Mouse (Mus musculus) MEL (cell line): ENCODE measurements around the gene Cmtm2b. TPM values are rescaled to one million over a fixed set of nuclear protein-coding genes. Genes with fewer than 3 reads are reported as not detected.

Experiments
- DNase-seq: peaks from one replicate; pipeline ENCODE4 v3.0.0; 2011; ENCODE audit warnings: low read depth, low spot score
- H3K27ac ChIP-seq: 2 replicates; pipeline ENCODE4 v1.5.1; 2012; ENCODE audit warnings: low read depth, mild to moderate bottlenecking, control low read depth, low read length, moderate library complexity; ENCODE audit not compliant: control insufficient read depth
- H3K27me3 ChIP-seq, 2 experiments: fragments of 150-350 bp in 1 of 2; sonication (generic) in 1 of 2; 2 replicates each; pipeline ENCODE4 v1.6.1; 2012; ENCODE audit warnings: low read length in 2 of 2, mild to moderate bottlenecking in 2 of 2, improper control_type of control experiment in 1 of 2, moderate library complexity in 1 of 2; ENCODE audit not compliant: insufficient read depth in 2 of 2, control insufficient read depth in 1 of 2
- H3K36me3 ChIP-seq, 2 experiments: 2 replicates each; pipeline ENCODE4 v1.6.1; 2012 to 2014; ENCODE audit warnings: low read length in 2 of 2, improper control_type of control experiment in 1 of 2, inconsistent platforms in 1 of 2, mild to moderate bottlenecking in 1 of 2; ENCODE audit not compliant: insufficient read depth in 2 of 2, control insufficient read depth in 1 of 2
- H3K4me1 ChIP-seq, 2 experiments: fragments of 150-350 bp in 1 of 2; sonication (generic) in 1 of 2; 2 replicates each; pipeline ENCODE4 v1.6.1; 2012; ENCODE audit warnings: low read length in 2 of 2, improper control_type of control experiment in 1 of 2, mild to moderate bottlenecking in 1 of 2; ENCODE audit not compliant: insufficient read depth in 2 of 2, control insufficient read depth in 1 of 2
- H3K4me3 ChIP-seq, 2 experiments: fragments of 150-350 bp in 1 of 2; sonication (generic) in 1 of 2; 2 replicates each; pipeline ENCODE4 v1.5.1; 2012; ENCODE audit warnings: low read depth in 2 of 2, low read length in 2 of 2, mild to moderate bottlenecking in 2 of 2, moderate library complexity in 2 of 2, control low read depth in 1 of 2, improper control_type of control experiment in 1 of 2; ENCODE audit not compliant: control insufficient read depth in 1 of 2, insufficient read depth in 1 of 2
- H3K79me2 ChIP-seq: 2 replicates; pipeline ENCODE4 v1.6.1; 2012; ENCODE audit warnings: mild to moderate bottlenecking, low read length, moderate library complexity; ENCODE audit not compliant: control insufficient read depth, poor library complexity, insufficient read depth
- H3K9ac ChIP-seq: 2 replicates; pipeline ENCODE4 v1.6.1; 2012; ENCODE audit warnings: low read depth, mild to moderate bottlenecking, control low read depth, low read length, moderate library complexity; ENCODE audit not compliant: control insufficient read depth, poor library complexity, severe bottlenecking
- H3K9me3 ChIP-seq: fragments of 150-350 bp; sonication (generic); replicated peaks from 2 replicates; pipeline ENCODE4 v1.6.1; 2012; ENCODE audit warnings: mild to moderate bottlenecking, low read length, improper control_type of control experiment, moderate library complexity; ENCODE audit not compliant: insufficient read depth
- CTCF ChIP-seq, 3 experiments: IDR thresholded peaks in 2 of 3; conservative IDR thresholded peaks in 1 of 3; 2 replicates each; pipeline ENCODE4 v1.5.1; 2011 to 2012; ENCODE audit warnings: low read length in 3 of 3, low read depth in 2 of 3, mild to moderate bottlenecking in 2 of 3, improper control_type of control experiment in 1 of 3, inconsistent platforms in 1 of 3, mixed read lengths in 1 of 3, moderate library complexity in 1 of 3; ENCODE audit not compliant: control insufficient read depth in 1 of 3, insufficient read depth in 1 of 3, poor library complexity in 1 of 3, severe bottlenecking in 1 of 3
- ELF1 ChIP-seq: IDR thresholded peaks from 2 replicates; pipeline ENCODE4 v1.6.1; 2014; ENCODE audit warnings: low read depth, mild to moderate bottlenecking, inconsistent platforms, low read length, improper control_type of control experiment, moderate library complexity
- EP300 ChIP-seq, 2 experiments: IDR thresholded peaks; 2 replicates each; pipeline ENCODE4 v1.6.1; 2011; ENCODE audit warnings: improper control_type of control experiment in 2 of 2, low read length in 2 of 2, low read depth in 1 of 2, mild to moderate bottlenecking in 1 of 2
- GABPA ChIP-seq: IDR thresholded peaks from 2 replicates; pipeline ENCODE4 v1.6.1; 2012; ENCODE audit warnings: low read depth, mild to moderate bottlenecking, inconsistent platforms, low read length, improper control_type of control experiment, moderate library complexity
- GATA1 ChIP-seq: IDR thresholded peaks from 2 replicates; pipeline ENCODE4 v1.6.1; 2011; ENCODE audit warnings: low read depth, low read length, improper control_type of control experiment
- HCFC1 ChIP-seq: IDR thresholded peaks from 2 replicates; pipeline ENCODE4 v1.6.1; 2012; ENCODE audit warnings: low read depth, mild to moderate bottlenecking, inconsistent platforms, low read length, improper control_type of control experiment, moderate library complexity
- KAT2A ChIP-seq: conservative IDR thresholded peaks from 2 replicates; pipeline ENCODE4 v1.6.1; 2012; ENCODE audit warnings: low read depth, low read length, improper control_type of control experiment, inconsistent platforms
- MAX ChIP-seq: IDR thresholded peaks from 2 replicates; pipeline ENCODE4 v1.6.1; 2011; ENCODE audit warnings: low read length, improper control_type of control experiment
- MEF2A ChIP-seq: IDR thresholded peaks from 2 replicates; pipeline ENCODE4 v1.6.1; 2014; ENCODE audit warnings: low read depth, mild to moderate bottlenecking, inconsistent platforms, low read length, improper control_type of control experiment; ENCODE audit not compliant: poor library complexity, insufficient replicate concordance, severe bottlenecking; ENCODE audit errors: extremely low read depth
- NELFE ChIP-seq: IDR thresholded peaks from 2 replicates; pipeline ENCODE4 v1.6.1; 2011; ENCODE audit warnings: low read depth, low read length, improper control_type of control experiment
- NRF1 ChIP-seq: IDR thresholded peaks from 2 replicates; pipeline ENCODE4 v1.6.1; 2014; ENCODE audit warnings: low read depth, mild to moderate bottlenecking, inconsistent platforms, low read length, improper control_type of control experiment, moderate library complexity; ENCODE audit not compliant: poor library complexity, insufficient read depth, severe bottlenecking
- POLR2AphosphoS2 ChIP-seq: IDR thresholded peaks from 2 replicates; pipeline ENCODE4 v1.6.1; 2011; ENCODE audit warnings: low read length, improper control_type of control experiment
- POLR2AphosphoS5 ChIP-seq: IDR thresholded peaks from 2 replicates; pipeline ENCODE4 v1.6.1; 2012; ENCODE audit warnings: low read depth, borderline replicate concordance, mild to moderate bottlenecking, inconsistent platforms, low read length, moderate library complexity, mixed read lengths
- RCOR1 ChIP-seq: IDR thresholded peaks from 2 replicates; pipeline ENCODE4 v1.6.1; 2012; ENCODE audit warnings: low read depth, mild to moderate bottlenecking, inconsistent platforms, low read length, improper control_type of control experiment
- SIN3A ChIP-seq: IDR thresholded peaks from 2 replicates; pipeline ENCODE4 v1.6.1; 2012; ENCODE audit warnings: low read length, improper control_type of control experiment, inconsistent platforms
- TAL1 ChIP-seq: IDR thresholded peaks from 2 replicates; pipeline ENCODE4 v1.6.1; 2012; ENCODE audit warnings: mild to moderate bottlenecking, inconsistent platforms, low read length, moderate library complexity, mixed read lengths
- TCF12 ChIP-seq: IDR thresholded peaks from 2 replicates; pipeline ENCODE4 v1.6.1; 2014; ENCODE audit warnings: low read depth, mild to moderate bottlenecking, inconsistent platforms, low read length, improper control_type of control experiment, moderate library complexity
- UBTF ChIP-seq: IDR thresholded peaks from 2 replicates; pipeline ENCODE4 v1.6.1; 2012; ENCODE audit warnings: low read depth, mild to moderate bottlenecking, inconsistent platforms, low read length, improper control_type of control experiment, moderate library complexity, borderline replicate concordance; ENCODE audit not compliant: insufficient read depth
- USF2 ChIP-seq, 2 experiments: IDR thresholded peaks; 2 replicates each; pipeline ENCODE4 v1.6.1; 2011 to 2012; ENCODE audit warnings: improper control_type of control experiment in 2 of 2, low read length in 2 of 2, borderline replicate concordance in 1 of 2, inconsistent platforms in 1 of 2, low read depth in 1 of 2, mild to moderate bottlenecking in 1 of 2; ENCODE audit not compliant: insufficient read depth in 1 of 2
- ZC3H11A ChIP-seq: IDR thresholded peaks from 2 replicates; pipeline ENCODE4 v1.6.1; 2012; ENCODE audit warnings: low read depth, mild to moderate bottlenecking, inconsistent platforms, low read length, improper control_type of control experiment
- ZMIZ1 ChIP-seq: IDR thresholded peaks from 2 replicates; pipeline ENCODE4 v1.6.1; 2012; ENCODE audit warnings: low read depth, mild to moderate bottlenecking, inconsistent platforms, low read length, improper control_type of control experiment, moderate library complexity
- polyA plus RNA-seq, 2 experiments: library from polyadenylated mRNA; stranded (reverse) in 1 of 2; unstranded in 1 of 2; fragments of >175 nt in 1 of 2; fragments of >200 nt in 1 of 2; gene quantifications; 2 replicates each; pipeline versions ENCODE4 v1.2.1 to v1.2.4; 2012; ENCODE audit warnings: low replicate concordance in 2 of 2, low read depth in 1 of 2; ENCODE audit not compliant: insufficient read length in 2 of 2, insufficient read depth in 1 of 2, missing spikeins in 1 of 2
- total RNA-seq: library from RNA; depleted of rRNA; stranded (reverse); fragments of 300-350 nt; gene quantifications from 2 replicates; pipeline ENCODE4 v1.2.3, GENCODE M21; 2012; rRNA removed

Gene Cmtm2b
- total and polyA plus RNA-seq, 3 experiments, result not detected

GRCm38 (mm10) chr8:104379301-104379836 is 57.3 kb downstream of the Cmtm2b start:
- H3K27me3 ChIP-seq, result no peaks in the 10 kb centered on the region
- no peak overlapping the region for H3K4me3 ChIP-seq
- H3K27ac ChIP-seq, result no peak overlapping the region
- no peaks in the 10 kb centered on the region for H3K4me1 ChIP-seq
- H3K79me2 ChIP-seq, result peaks cover 5% of the 10 kb centered on the region; the same call in 1 of the 2 replicates
- DNase-seq, result no peak
- no peak overlapping the region for H3K9ac ChIP-seq
- no peaks in the 10 kb centered on the region for H3K9me3 ChIP-seq
- no peaks in the 10 kb centered on the region for H3K36me3 ChIP-seq
- no peak for TF ChIP-seq GABPA
- no peak for TF ChIP-seq NRF1
- TF ChIP-seq MAX, result no peak
- TF ChIP-seq TCF12, result no peak
- no peak for TF ChIP-seq CTCF (IDR thresholded peaks at IDR 0.05 in 2 of 3, conservative IDR thresholded peaks at IDR 0.05 in 1 of 3; ENCODE audit: control insufficient read depth in 1 of 3, insufficient read depth in 1 of 3, low read depth in 2 of 3, low read length in 3 of 3, poor library complexity in 1 of 3, severe bottlenecking in 1 of 3)
- TF ChIP-seq SIN3A, result no peak
- TF ChIP-seq ELF1, result no peak
- TF ChIP-seq UBTF, result no peak
- TF ChIP-seq HCFC1, result no peak
- no peak for TF ChIP-seq POLR2AphosphoS2
- TF ChIP-seq ZMIZ1, result no peak
- TF ChIP-seq NELFE, result no peak
- no peak for TF ChIP-seq GATA1
- TF ChIP-seq ZC3H11A, result no peak
- TF ChIP-seq EP300 (IDR thresholded peaks at IDR 0.05; ENCODE audit: low read depth in 1 of 2, low read length in 2 of 2), result no peak
- TF ChIP-seq TAL1, result no peak
- TF ChIP-seq RCOR1, result no peak
- no peak for TF ChIP-seq KAT2A
- TF ChIP-seq USF2 (IDR thresholded peaks at IDR 0.05; ENCODE audit: borderline replicate concordance in 1 of 2, insufficient read depth in 1 of 2, low read depth in 1 of 2, low read length in 2 of 2), result no peak
- no peak for TF ChIP-seq POLR2AphosphoS5

DNA sequence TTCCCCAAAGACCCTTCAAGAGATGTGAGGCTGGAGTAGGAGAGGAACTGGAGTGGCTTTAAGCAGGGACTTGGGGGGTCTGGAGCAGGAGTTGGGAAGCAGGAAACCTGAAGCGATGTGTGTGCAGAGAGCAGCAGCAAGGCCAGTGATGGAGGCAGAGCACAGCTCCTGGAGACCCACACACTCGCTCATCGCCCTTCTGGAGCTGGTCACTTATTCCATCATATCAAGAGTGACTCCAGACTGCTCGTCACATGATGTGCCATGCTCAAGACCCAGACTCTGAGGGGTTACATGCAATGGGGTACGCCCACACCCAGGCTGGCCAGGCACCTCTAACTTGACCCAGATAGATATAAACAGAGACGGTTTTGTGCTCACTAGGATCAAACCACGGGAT is 58.2 kb downstream of the Cmtm2b start:
- H3K9ac ChIP-seq, result no peak overlapping the region
- H3K9me3 ChIP-seq, result no peaks in the 10 kb centered on the region
- no peak for DNase-seq
- H3K36me3 ChIP-seq, result no peaks in the 10 kb centered on the region
- no peaks in the 10 kb centered on the region for H3K4me1 ChIP-seq
- H3K79me2 ChIP-seq, result peaks cover 5% of the 10 kb centered on the region; the same call in 1 of the 2 replicates
- TF ChIP-seq MEF2A, result no peak
- no peak overlapping the region for H3K4me3 ChIP-seq
- no peak overlapping the region for H3K27ac ChIP-seq
- H3K27me3 ChIP-seq, result no peaks in the 10 kb centered on the region

Other genes starting within 250 kb of the Cmtm2b start
- not detected in 2 replicates for gene Cdh5, start 220.6 kb upstream of the Cmtm2b start, total RNA-seq
- gene Cdh5, start 220.6 kb upstream of the Cmtm2b start, polyA plus RNA-seq, result not detected
- gene Bean1, start 151.8 kb upstream of the Cmtm2b start, total RNA-seq, result not detected in 2 replicates
- not detected for gene Bean1, start 151.8 kb upstream of the Cmtm2b start, polyA plus RNA-seq
- gene Tk2, start 73.7 kb upstream of the Cmtm2b start, total RNA-seq, result 17.6 and 18.6 TPM in 2 replicates
- 10 to 100 TPM in 1 of 2 experiments, not detected in 1; 26.8 TPM for gene Tk2, start 73.7 kb upstream of the Cmtm2b start, polyA plus RNA-seq
- gene Cklf, start 71.4 kb upstream of the Cmtm2b start, total RNA-seq, result 26.9 and 30.1 TPM in 2 replicates
- 10 to 100 TPM in 1 of 2 experiments, not detected in 1; 27.1 TPM for gene Cklf, start 71.4 kb upstream of the Cmtm2b start, polyA plus RNA-seq
- gene Cmtm2a, start 29.0 kb upstream of the Cmtm2b start, total RNA-seq, result not detected in 2 replicates
- gene Cmtm2a, start 29.0 kb upstream of the Cmtm2b start, polyA plus RNA-seq, result not detected
- not detected in 2 replicates for gene Gm45711, start 12.1 kb upstream of the Cmtm2b start, total RNA-seq
- not detected for gene Gm45711, start 12.1 kb upstream of the Cmtm2b start, polyA plus RNA-seq
- not detected in 2 replicates for gene Cmtm1, start 12.1 kb upstream of the Cmtm2b start, total RNA-seq
- not detected for gene Cmtm1, start 12.1 kb upstream of the Cmtm2b start, polyA plus RNA-seq
- not detected in 2 replicates for gene Gm11020, start 663 bp upstream of the Cmtm2b start, total RNA-seq
- gene Gm11020, start 663 bp upstream of the Cmtm2b start, polyA plus RNA-seq, result not detected
- 13.2 and 17.9 TPM in 2 replicates for gene Cmtm3, start 17.2 kb downstream of the Cmtm2b start, total RNA-seq
- 10 to 100 TPM in 1 of 2 experiments, not detected in 1; 56.3 TPM for gene Cmtm3, start 17.2 kb downstream of the Cmtm2b start, polyA plus RNA-seq
- 6.4 and 6.5 TPM in 2 replicates for gene Cmtm4, start 73.6 kb downstream of the Cmtm2b start, total RNA-seq
- 10 to 100 TPM; 12.0 to 31.1 TPM for gene Cmtm4, start 73.6 kb downstream of the Cmtm2b start, polyA plus RNA-seq
- gene Dync1li2, start 120.8 kb downstream of the Cmtm2b start, total RNA-seq, result 19.3 and 22.4 TPM in 2 replicates
- 10 to 100 TPM in 1 of 2 experiments, not detected in 1; 23.8 TPM for gene Dync1li2, start 120.8 kb downstream of the Cmtm2b start, polyA plus RNA-seq
- gene Terb1, start 187.7 kb downstream of the Cmtm2b start, total RNA-seq, result not detected in 2 replicates
- not detected for gene Terb1, start 187.7 kb downstream of the Cmtm2b start, polyA plus RNA-seq
- gene Nae1, start 212.4 kb downstream of the Cmtm2b start, total RNA-seq, result 41.9 and 49.7 TPM in 2 replicates
- 10 to 100 TPM in 1 of 2 experiments, not detected in 1; 39.2 TPM for gene Nae1, start 212.4 kb downstream of the Cmtm2b start, polyA plus RNA-seq
- gene Car7, start 212.5 kb downstream of the Cmtm2b start, total RNA-seq, result 2.9 and 3.1 TPM in 2 replicates
- 1 to 10 TPM in 1 of 2 experiments, not detected in 1; 2.4 TPM for gene Car7, start 212.5 kb downstream of the Cmtm2b start, polyA plus RNA-seq